Mouse (Mus musculus): ENCODE measurements around the gene Olfr325. TPM values are rescaled to one million over a fixed set of nuclear protein-coding genes. Genes with fewer than 3 reads are reported as not detected.

The Olfr325 gene
- polyA plus RNA-seq, 1 experiment: not detected

GRCm38 (mm10) chr11:58606177-58606919, 28.8 kb downstream of the Olfr325 start:
- H3K27me3 ChIP-seq (ENCODE audit: control insufficient read depth, insufficient read depth, low read length): no peaks in the 10 kb centered on the region
- H3K27ac ChIP-seq (ENCODE audit: insufficient read depth, low read depth, low read length): peak overlapping the region; percentile 48
- TF ChIP-seq CTCF (IDR thresholded peaks at IDR 0.05; ENCODE audit: extremely low read depth, insufficient read length, insufficient replicate concordance, low read depth, low read length) (no peak), POLR2A (IDR thresholded peaks at IDR 0.05; ENCODE audit: low read depth, low read length) (no peak)
- 32% methylated on average over 12 of the region's 12 CpGs for WGBS
- H3K4me3 ChIP-seq (ENCODE audit: low read depth, low read length): no peak overlapping the region
- 0 out of 2 replicates have a peak, but pooled peaks cover 2% of the 10 kb centered on the region for H3K36me3 ChIP-seq (ENCODE audit: control insufficient read depth, insufficient read depth, low read length)
- H3K4me1 ChIP-seq (ENCODE audit: control insufficient read depth, insufficient read depth, insufficient read length, low read length): peaks cover 37% of the 10 kb centered on the region

GRCm38 (mm10) chr11:58607030-58607429, 29.5 kb downstream of the Olfr325 start:
- no peak overlapping the region for H3K4me3 ChIP-seq (ENCODE audit: low read depth, low read length)
- 0 out of 2 replicates have a peak, but pooled peaks cover 2% of the 10 kb centered on the region for H3K36me3 ChIP-seq (ENCODE audit: control insufficient read depth, insufficient read depth, low read length)
- no peak for TF ChIP-seq POLR2A (IDR thresholded peaks at IDR 0.05; ENCODE audit: low read depth, low read length)
- TF ChIP-seq CTCF (IDR thresholded peaks at IDR 0.05; ENCODE audit: extremely low read depth, insufficient read length, insufficient replicate concordance, low read depth, low read length): no peak
- H3K27ac ChIP-seq (ENCODE audit: insufficient read depth, low read depth, low read length): peak overlapping the region; percentile 48
- peaks cover 37% of the 10 kb centered on the region for H3K4me1 ChIP-seq (ENCODE audit: control insufficient read depth, insufficient read depth, insufficient read length, low read length)
- no peaks in the 10 kb centered on the region for H3K27me3 ChIP-seq (ENCODE audit: control insufficient read depth, insufficient read depth, low read length)
- 34% methylated on average over 6 of the region's 6 CpGs for WGBS

DNA sequence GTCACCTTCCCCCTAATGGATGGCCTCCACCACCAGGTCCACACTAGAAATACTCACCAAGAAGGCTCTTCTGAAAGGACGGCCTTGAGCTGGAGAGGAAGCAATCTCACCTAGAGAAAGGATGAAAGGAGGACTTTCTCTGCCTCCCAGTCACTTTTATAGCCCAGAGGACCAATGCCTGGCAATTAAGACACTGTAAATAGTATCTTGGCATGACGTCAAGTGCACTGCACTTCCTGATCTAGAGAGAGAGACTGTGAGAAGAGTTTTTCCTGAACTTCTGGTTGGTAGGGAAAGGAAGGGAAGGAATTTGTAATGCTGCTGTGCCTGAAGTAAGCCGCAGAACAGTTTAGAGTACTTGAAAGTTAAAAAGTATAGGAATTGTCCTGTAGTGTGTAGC, 35.8 kb downstream of the Olfr325 start:
- no peak overlapping the region for H3K4me3 ChIP-seq (ENCODE audit: low read depth, low read length)
- H3K27ac ChIP-seq (ENCODE audit: insufficient read depth, low read depth, low read length): peak overlapping the region; percentile 76; the same call in 1 of the 2 replicates
- WGBS: 25% methylated on average over 3 of the region's 3 CpGs
- H3K27me3 ChIP-seq (ENCODE audit: control insufficient read depth, insufficient read depth, low read length): no peaks in the 10 kb centered on the region
- no peaks in the 10 kb centered on the region for H3K36me3 ChIP-seq (ENCODE audit: control insufficient read depth, insufficient read depth, low read length)
- TF ChIP-seq POLR2A (IDR thresholded peaks at IDR 0.05; ENCODE audit: low read depth, low read length) (no peak), CTCF (IDR thresholded peaks at IDR 0.05; ENCODE audit: extremely low read depth, insufficient read length, insufficient replicate concordance, low read depth, low read length) (no peak)
- peaks cover 49% of the 10 kb centered on the region for H3K4me1 ChIP-seq (ENCODE audit: control insufficient read depth, insufficient read depth, insufficient read length, low read length)

GRCm38 (mm10) chr11:58614526-58614925, 37.0 kb downstream of the Olfr325 start:
- TF ChIP-seq CTCF (IDR thresholded peaks at IDR 0.05; ENCODE audit: extremely low read depth, insufficient read length, insufficient replicate concordance, low read depth, low read length) (no peak), POLR2A (IDR thresholded peaks at IDR 0.05; ENCODE audit: low read depth, low read length) (no peak)
- Histone ChIP-seq H3K36me3 (ENCODE audit: control insufficient read depth, insufficient read depth, low read length) (no peaks in the 10 kb centered on the region), H3K27ac (ENCODE audit: insufficient read depth, low read depth, low read length) (peak overlapping the region; percentile 76), H3K4me1 (ENCODE audit: control insufficient read depth, insufficient read depth, insufficient read length, low read length) (peaks cover 52% of the 10 kb centered on the region), H3K27me3 (ENCODE audit: control insufficient read depth, insufficient read depth, low read length) (no peaks in the 10 kb centered on the region), H3K4me3 (ENCODE audit: low read depth, low read length) (no peak overlapping the region)

DNA sequence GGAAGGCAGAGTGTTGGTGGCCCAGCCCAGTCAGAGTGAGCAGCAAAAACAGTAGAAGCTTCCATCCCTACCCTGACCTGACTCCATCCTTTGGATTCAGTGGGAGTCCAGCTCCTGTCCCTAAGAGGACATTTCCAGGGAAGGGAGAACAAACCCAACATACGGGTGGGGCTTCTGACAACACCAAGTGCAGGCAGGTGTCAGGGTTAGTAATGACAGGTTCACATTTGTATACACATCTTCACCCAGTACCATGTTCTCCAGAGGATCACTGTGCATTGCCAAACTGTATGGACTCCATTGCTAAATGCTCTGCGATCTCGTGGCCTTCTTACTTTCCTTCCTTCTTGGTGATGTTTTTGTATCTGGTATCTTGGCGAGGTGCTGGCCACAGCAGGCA, 38.4 kb downstream of the Olfr325 start, which contains the start of gene 2210407C18Rik:
Gene 2210407C18Rik, minus strand, starts transcription at position 101 of the 400 bp plus-strand sequence.
- H3K27me3 ChIP-seq (ENCODE audit: control insufficient read depth, insufficient read depth, low read length): no peaks in the 10 kb centered on the region
- H3K4me3 ChIP-seq (ENCODE audit: low read depth, low read length): no peak within 1 kb of the TSS
- peaks cover 45% of the 10 kb centered on the region; the same call in 1 of the 2 replicates for H3K4me1 ChIP-seq (ENCODE audit: control insufficient read depth, insufficient read depth, insufficient read length, low read length)
- H3K27ac ChIP-seq (ENCODE audit: insufficient read depth, low read depth, low read length): no peak within 1 kb of the TSS
- WGBS: 84% methylated on average over 4 of the region's 4 CpGs
- TF ChIP-seq POLR2A (IDR thresholded peaks at IDR 0.05; ENCODE audit: low read depth, low read length) (no peak), CTCF (IDR thresholded peaks at IDR 0.05; ENCODE audit: extremely low read depth, insufficient read length, insufficient replicate concordance, low read depth, low read length) (no peak)
- no peaks in the 10 kb centered on the region for H3K36me3 ChIP-seq (ENCODE audit: control insufficient read depth, insufficient read depth, low read length)

GRCm38 (mm10) chr11:58618369-58618768, 40.8 kb downstream of the Olfr325 start:
- H3K4me1 ChIP-seq (ENCODE audit: control insufficient read depth, insufficient read depth, insufficient read length, low read length): peaks cover 40% of the 10 kb centered on the region; the same call in 1 of the 2 replicates
- H3K27me3 ChIP-seq (ENCODE audit: control insufficient read depth, insufficient read depth, low read length): no peaks in the 10 kb centered on the region
- TF ChIP-seq POLR2A (IDR thresholded peaks at IDR 0.05; ENCODE audit: low read depth, low read length) (no peak), CTCF (IDR thresholded peaks at IDR 0.05; ENCODE audit: extremely low read depth, insufficient read length, insufficient replicate concordance, low read depth, low read length) (no peak)
- WGBS: 15% methylated on average over 3 of the region's 3 CpGs
- no peaks in the 10 kb centered on the region for H3K36me3 ChIP-seq (ENCODE audit: control insufficient read depth, insufficient read depth, low read length)
- no peak overlapping the region for H3K4me3 ChIP-seq (ENCODE audit: low read depth, low read length)
- peak overlapping the region; percentile 91 for H3K27ac ChIP-seq (ENCODE audit: insufficient read depth, low read depth, low read length)

GRCm38 (mm10) chr11:58618793-58619192, 41.3 kb downstream of the Olfr325 start:
- no peak for TF ChIP-seq POLR2A (IDR thresholded peaks at IDR 0.05; ENCODE audit: low read depth, low read length)
- H3K27me3 ChIP-seq (ENCODE audit: control insufficient read depth, insufficient read depth, low read length): no peaks in the 10 kb centered on the region
- 29% methylated on average over 6 of the region's 6 CpGs for WGBS
- H3K4me1 ChIP-seq (ENCODE audit: control insufficient read depth, insufficient read depth, insufficient read length, low read length): peaks cover 38% of the 10 kb centered on the region; the same call in 1 of the 2 replicates
- peak overlapping the region; percentile 91 for H3K27ac ChIP-seq (ENCODE audit: insufficient read depth, low read depth, low read length)
- no peaks in the 10 kb centered on the region for H3K36me3 ChIP-seq (ENCODE audit: control insufficient read depth, insufficient read depth, low read length)
- H3K4me3 ChIP-seq (ENCODE audit: low read depth, low read length): no peak overlapping the region
